Mouse (Mus musculus): ENCODE data around the gene Brd2.

The Brd2 gene

GRCm38 (mm10) chr17:34131911-34132310, 9.5 kb upstream of the Brd2 start:
- DNase-seq (ENCODE audit: low spot score), result no peak

- DNase-seq (ENCODE audit: low spot score), result no peak
These were observed 7.9 kb upstream of the Brd2 start for GRCm38 (mm10) chr17:34130073-34130947.

GRCm38 (mm10) chr17:34128944-34129791, 6.7 kb upstream of the Brd2 start:
- DNase-seq (ENCODE audit: low spot score), result no peak

- no peak for DNase-seq (ENCODE audit: low spot score)
These were observed 6.0 kb upstream of the Brd2 start for GRCm38 (mm10) chr17:34128264-34128937.

- DNase-seq (ENCODE audit: low spot score), result peak; percentile 59
These were observed 5.0 kb upstream of the Brd2 start for GRCm38 (mm10) chr17:34127475-34127874.

GRCm38 (mm10) chr17:34126826-34127420, 4.5 kb upstream of the Brd2 start:
- no peak for DNase-seq (ENCODE audit: low spot score)

GRCm38 (mm10) chr17:34124649-34125048, 2.2 kb upstream of the Brd2 start:
- no peak for DNase-seq (ENCODE audit: low spot score)

GRCm38 (mm10) chr17:34123518-34123917, 1.1 kb upstream of the Brd2 start:
- DNase-seq (ENCODE audit: low spot score), result peak; percentile 53

- no peak for DNase-seq (ENCODE audit: low spot score)
These were observed 677 bp upstream of the Brd2 start for GRCm38 (mm10) chr17:34123111-34123510.

- DNase-seq (ENCODE audit: low spot score), result peak; percentile 92
These were observed 601 bp downstream of the Brd2 start for GRCm38 (mm10) chr17:34121879-34122187.

GRCm38 (mm10) chr17:34121172-34121878, 1.1 kb downstream of the Brd2 start:
- peak; percentile 97 for DNase-seq (ENCODE audit: low spot score)

- no peak for DNase-seq (ENCODE audit: low spot score)
These were observed 1.6 kb downstream of the Brd2 start for GRCm38 (mm10) chr17:34120814-34121171.

- DNase-seq (ENCODE audit: low spot score), result peak; percentile 94
These were observed 2.2 kb downstream of the Brd2 start for GRCm38 (mm10) chr17:34120180-34120723.

- peak; percentile 99 for DNase-seq (ENCODE audit: low spot score)
These were observed 2.9 kb downstream of the Brd2 start, which contains the start of gene H2-DMa for GRCm38 (mm10) chr17:34119249-34120179. H2-DMa (plus strand) TSS chr17:34119541.

- no peak for DNase-seq (ENCODE audit: low spot score)
These were observed 3.6 kb downstream of the Brd2 start for GRCm38 (mm10) chr17:34118873-34119248.

- DNase-seq (ENCODE audit: low spot score), result no peak
These were observed 4.1 kb downstream of the Brd2 start for GRCm38 (mm10) chr17:34118113-34118872.

GRCm38 (mm10) chr17:34117421-34118112, 4.9 kb downstream of the Brd2 start:
- DNase-seq (ENCODE audit: low spot score), result peak; percentile 71

- DNase-seq (ENCODE audit: low spot score), result no peak
These were observed 5.6 kb downstream of the Brd2 start for GRCm38 (mm10) chr17:34116736-34117370.
